Mouse (Mus musculus) CH12.LX (cell line): ENCODE measurements at regions not wholly inside any gene's neighbourhood (a gene's known extent, or its start where the extent isn't known, plus 50 kb on each side); places are given as distances from the start of the nearest gene placed in this dataset.

Experiments
- DNase-seq: peaks from one replicate; pipeline ENCODE4 v3.0.0-alpha.2; 2013; ENCODE audit errors: extremely low read depth
- H3K27ac ChIP-seq: 2 replicates; pipeline ENCODE4 v1.5.1; 2012; ENCODE audit warnings: low read depth, mild to moderate bottlenecking, control low read depth, moderate library complexity; ENCODE audit not compliant: insufficient read depth
- H3K27me3 ChIP-seq: replicated peaks from 2 replicates; pipeline ENCODE3; 2012; ENCODE audit warnings: inconsistent platforms
- H3K36me3 ChIP-seq, 2 experiments: replicated peaks in 1 of 2; 2 replicates each; pipeline versions ENCODE3 to v1.6.1; 2012; ENCODE audit warnings: inconsistent platforms in 1 of 2, low read length in 1 of 2, mild to moderate bottlenecking in 1 of 2, mixed read lengths in 1 of 2, moderate library complexity in 1 of 2; ENCODE audit not compliant: control insufficient read depth in 1 of 2, insufficient read depth in 1 of 2
- H3K4me1 ChIP-seq, 2 experiments: 2 replicates each; pipeline ENCODE4 v1.6.1; 2012; ENCODE audit warnings: inconsistent platforms in 1 of 2, moderate library complexity in 1 of 2; ENCODE audit not compliant: insufficient read depth in 2 of 2, control insufficient read depth in 1 of 2
- H3K4me2 ChIP-seq: 2 replicates; pipeline ENCODE4 v1.6.1; 2012; ENCODE audit warnings: low read depth, mild to moderate bottlenecking, control low read depth; ENCODE audit not compliant: poor library complexity, insufficient read depth, severe bottlenecking
- H3K4me3 ChIP-seq, 3 experiments: fragments of 150-350 bp in 1 of 3; sonication (generic) in 1 of 3; replicated peaks in 1 of 3; 2 replicates each; pipeline versions ENCODE3 to v1.5.1; 2011 to 2012; ENCODE audit warnings: low read depth in 2 of 3, low read length in 2 of 3, mild to moderate bottlenecking in 2 of 3, moderate library complexity in 2 of 3, control low read depth in 1 of 3, improper control_type of control experiment in 1 of 3, inconsistent platforms in 1 of 3, mixed read lengths in 1 of 3; ENCODE audit not compliant: poor library complexity in 1 of 3
- H3K79me2 ChIP-seq: replicated peaks from 2 replicates; pipeline ENCODE4 v1.6.1; 2012; ENCODE audit warnings: mild to moderate bottlenecking, moderate library complexity; ENCODE audit not compliant: control insufficient read depth, poor library complexity, insufficient read depth, severe bottlenecking; ENCODE audit errors: extremely low read depth
- H3K9ac ChIP-seq: 2 replicates; pipeline ENCODE4 v1.6.1; 2012; ENCODE audit warnings: low read depth, mild to moderate bottlenecking, control low read depth, moderate library complexity; ENCODE audit not compliant: insufficient read depth
- H3K9me3 ChIP-seq: replicated peaks from 2 replicates; pipeline ENCODE3; 2012; ENCODE audit warnings: low read length, inconsistent platforms, mixed read lengths
- BHLHE40 ChIP-seq: IDR thresholded peaks from 2 replicates; pipeline ENCODE4 v1.6.1; 2011; ENCODE audit warnings: mild to moderate bottlenecking, low read depth, low read length, improper control_type of control experiment
- EP300 ChIP-seq: IDR thresholded peaks from 2 replicates; pipeline ENCODE4 v1.6.1; 2011; ENCODE audit warnings: low read length, improper control_type of control experiment
- GABPA ChIP-seq: IDR thresholded peaks from 2 replicates; pipeline ENCODE4 v1.6.1; 2012; ENCODE audit warnings: low read depth, low read length, improper control_type of control experiment, inconsistent platforms; ENCODE audit not compliant: insufficient replicate concordance
- IRF4 ChIP-seq: IDR thresholded peaks from 2 replicates; pipeline ENCODE4 v1.6.1; 2014; ENCODE audit warnings: low read depth, mild to moderate bottlenecking, inconsistent platforms, low read length, improper control_type of control experiment
- KAT2A ChIP-seq: IDR thresholded peaks from 2 replicates; pipeline ENCODE4 v1.6.1; 2012; ENCODE audit warnings: low read length, improper control_type of control experiment, inconsistent platforms; ENCODE audit not compliant: insufficient replicate concordance
- MEF2A ChIP-seq: IDR thresholded peaks from 2 replicates; pipeline ENCODE4 v1.6.1; 2014; ENCODE audit warnings: low read depth, mild to moderate bottlenecking, inconsistent platforms, low read length, improper control_type of control experiment, borderline replicate concordance
- NRF1 ChIP-seq: IDR thresholded peaks from 2 replicates; pipeline ENCODE4 v1.6.1; 2014; ENCODE audit warnings: low read depth, mild to moderate bottlenecking, inconsistent platforms, low read length, improper control_type of control experiment, moderate library complexity
- POLR2AphosphoS2 ChIP-seq: IDR thresholded peaks from 2 replicates; pipeline ENCODE4 v1.6.1; 2011; ENCODE audit warnings: low read depth, low read length, improper control_type of control experiment
- SMC3 ChIP-seq: IDR thresholded peaks from 2 replicates; pipeline ENCODE4 v1.6.1; 2011; ENCODE audit warnings: low read depth, low read length, improper control_type of control experiment
- TBP ChIP-seq: conservative IDR thresholded peaks from 2 replicates; pipeline ENCODE4 v1.6.1; 2011; ENCODE audit warnings: low read depth, low read length, improper control_type of control experiment
- USF2 ChIP-seq: conservative IDR thresholded peaks from 2 replicates; pipeline ENCODE4 v1.6.1; 2011; ENCODE audit warnings: low read depth, low read length, improper control_type of control experiment
- ZKSCAN1 ChIP-seq: IDR thresholded peaks from 2 replicates; pipeline ENCODE4 v1.6.1; 2012; ENCODE audit warnings: low read depth, inconsistent platforms, low read length, improper control_type of control experiment, borderline replicate concordance
- dilution Hi-C: fragments of 300-500 bp; cut with MboI; formaldehyde crosslinking; loops from 2 replicates; pipeline ENCODE4 v1.14.3; 2020; ENCODE audit warnings: low sequenced_read_pairs; ENCODE audit not compliant: extremely low pct_unique_long_range_greater_than_20kb, extremely low pct_ligation_motif_present
- in situ Hi-C: fragments of 300-500 bp; cut with MboI; formaldehyde crosslinking; loops from 3 replicates; pipeline ENCODE4 v1.14.3; 2019; ENCODE audit warnings: low sequenced_read_pairs, low pct_ligation_motif_present, low pct_unique_long_range_greater_than_20kb, mixed read lengths

DNA sequence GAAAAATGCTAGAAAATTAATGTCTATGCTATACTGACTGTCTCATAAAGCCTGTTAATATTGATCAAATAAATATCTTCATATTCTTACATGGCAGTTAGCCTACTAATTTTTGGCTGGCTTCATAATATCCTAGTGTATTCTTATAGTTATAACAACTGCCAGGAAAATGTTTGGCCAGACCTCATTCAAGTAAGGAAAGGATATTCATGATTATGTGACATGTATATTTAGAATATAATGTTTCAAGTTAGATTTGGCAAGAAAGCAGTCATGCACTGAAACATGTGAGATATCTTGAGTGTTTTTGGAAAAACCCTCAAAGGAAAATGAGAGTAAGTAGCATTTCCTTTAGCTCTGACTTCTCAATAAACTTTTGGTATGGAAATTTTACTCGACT, 548.9 kb downstream of the Hsfy2 start:
- H3K27ac ChIP-seq, result no peak overlapping the region
- in situ Hi-C loops (no loop called here), dilution Hi-C loops (no loop called here)
- DNase-seq, result no peak
- H3K4me1 ChIP-seq, result peaks cover 0 to 22% of the 10 kb centered on the region in 2 experiments; a peak in 1 of 4 replicates
- no peaks in the 10 kb centered on the region for H3K9me3 ChIP-seq
- no peak overlapping the region for H3K9ac ChIP-seq
- no peaks in the 10 kb centered on the region for H3K36me3 ChIP-seq
- H3K4me2 ChIP-seq, result no peak overlapping the region
- no peak for TF ChIP-seq GABPA
- TF ChIP-seq EP300, result 0 out of 2 replicates have a peak, but pooled peaks have one; percentile 31
- TF ChIP-seq SMC3, result no peak
- 0 out of 2 replicates have a peak, but pooled peaks have one; percentile 14 for TF ChIP-seq MEF2A
- H3K4me3 ChIP-seq, result no peak overlapping the region
- H3K79me2 ChIP-seq, result no peaks in the 10 kb centered on the region
- H3K27me3 ChIP-seq, result no peaks in the 10 kb centered on the region

DNA sequence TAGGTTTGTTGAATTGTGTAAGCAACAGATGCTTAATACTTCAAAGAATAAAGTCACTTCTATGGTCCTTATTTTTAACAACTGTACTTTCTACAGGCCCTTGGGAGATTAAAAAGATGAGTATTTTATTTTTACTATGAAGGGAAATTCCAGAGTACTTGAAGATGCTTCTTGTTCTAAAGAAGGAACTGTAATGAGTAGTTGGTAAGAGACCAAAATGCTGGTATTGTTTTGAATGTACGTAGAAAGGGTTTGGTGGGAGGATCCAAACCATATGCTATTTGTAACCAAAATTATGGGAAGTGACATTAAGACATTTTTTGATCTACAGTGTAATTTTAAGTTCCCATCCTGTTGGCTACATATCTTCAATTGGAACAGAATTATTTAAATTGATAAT, 560.5 kb downstream of the Hsfy2 start:
- H3K4me2 ChIP-seq, result no peak overlapping the region

DNA sequence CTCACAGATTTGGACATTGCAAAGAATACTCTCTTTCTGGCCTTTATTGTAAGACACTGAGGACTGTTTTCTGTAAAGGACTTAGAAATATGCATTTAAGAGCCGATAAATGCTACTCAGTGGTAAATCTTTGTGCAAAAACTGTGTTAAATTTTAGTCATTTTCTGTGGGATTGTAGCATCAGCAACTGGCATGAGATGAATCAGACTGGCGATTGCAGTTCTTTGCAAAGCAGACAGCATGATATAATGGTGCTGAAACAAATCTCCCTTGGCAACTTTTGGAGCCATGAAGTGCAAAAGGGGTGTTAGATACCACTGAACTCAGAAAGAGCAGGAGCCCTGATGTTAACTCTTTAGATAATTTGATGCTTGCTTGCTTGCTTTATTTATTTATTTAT, 565.0 kb downstream of the Hsfy2 start:
- Histone ChIP-seq H3K9ac (no peak overlapping the region), H3K36me3 (no peaks in the 10 kb centered on the region), H3K27ac (no peak overlapping the region), H3K27me3 (no peaks in the 10 kb centered on the region), H3K4me3 (no peak overlapping the region), H3K4me2 (no peak overlapping the region), H3K9me3 (no peaks in the 10 kb centered on the region), H3K79me2 (no peaks in the 10 kb centered on the region), H3K4me1 (peaks cover 0 to 19% of the 10 kb centered on the region in 2 experiments; a peak in 2 of 4 replicates)
- TF ChIP-seq ZKSCAN1, result no peak
- TF ChIP-seq POLR2AphosphoS2, result no peak
- no peak for TF ChIP-seq EP300
- no peak for TF ChIP-seq KAT2A
- TF ChIP-seq BHLHE40, result no peak
- TF ChIP-seq USF2, result no peak
- TF ChIP-seq NRF1, result no peak
- no peak for TF ChIP-seq TBP
- no peak for DNase-seq
- dilution Hi-C loops (no loop called here), in situ Hi-C loops (no loop called here)

More for the DNA sequence above, 560.5 kb downstream of the Hsfy2 start:
- Histone ChIP-seq H3K79me2 (no peaks in the 10 kb centered on the region), H3K4me3 (no peak overlapping the region), H3K36me3 (no peaks in the 10 kb centered on the region), H3K9ac (no peak overlapping the region), H3K27me3 (no peaks in the 10 kb centered on the region), H3K27ac (no peak overlapping the region), H3K9me3 (no peaks in the 10 kb centered on the region), H3K4me1 (peaks cover 0 to 24% of the 10 kb centered on the region in 2 experiments; a peak in 2 of 4 replicates)
- peak; percentile 26 for DNase-seq
- dilution Hi-C loops, result no loop called here
- TF ChIP-seq NRF1, result no peak
- TF ChIP-seq SMC3, result no peak
- peak; percentile 69 for TF ChIP-seq MEF2A
- peak; percentile 59 for TF ChIP-seq IRF4
- no peak for TF ChIP-seq TBP
- in situ Hi-C loops, result no loop called here
